Mouse (Mus musculus) kidney, postnatal 36 days (tissue): ENCODE data around the gene Mfsd6.

Source experiments
- DNase-seq, 2 experiments: peaks; one replicate each; pipeline ENCODE4 v3.0.0; 2021 to 2022; ENCODE audit warnings: mixed read lengths in 2 of 2

Gene Mfsd6

GRCm38 (mm10) chr1:52638101-52638500 is 89.2 kb downstream of the Mfsd6 start:
- no peak for DNase-seq

- no peak for DNase-seq
Measured at GRCm38 (mm10) chr1:52635932-52636331, 91.3 kb downstream of the Mfsd6 start.

- DNase-seq, result no peak
Measured at GRCm38 (mm10) chr1:52634251-52634650, 93.0 kb downstream of the Mfsd6 start.

GRCm38 (mm10) chr1:52631570-52631969 is 95.7 kb downstream of the Mfsd6 start:
- DNase-seq, result peak in 1 of 2 experiments; percentile 5

- peak in 1 of 2 experiments; percentile 39 for DNase-seq
Measured at GRCm38 (mm10) chr1:52630937-52631299, 96.3 kb downstream of the Mfsd6 start.

- peak; percentile 89 to 94 for DNase-seq
Measured at GRCm38 (mm10) chr1:52630248-52630936, 96.9 kb downstream of the Mfsd6 start, which contains the start of gene Nemp2. Gene Nemp2, plus strand, starts transcription at chr1:52630703.

- DNase-seq, result no peak
Measured at GRCm38 (mm10) chr1:52620442-52620841, 106.8 kb downstream of the Mfsd6 start.

GRCm38 (mm10) chr1:52618217-52618616 is 109.0 kb downstream of the Mfsd6 start:
- no peak for DNase-seq

GRCm38 (mm10) chr1:52608486-52608885 is 118.8 kb downstream of the Mfsd6 start:
- no peak for DNase-seq

GRCm38 (mm10) chr1:52607700-52608099 is 119.6 kb downstream of the Mfsd6 start:
- DNase-seq, result no peak
